11 mouse cellular contexts compared by ENCODE assay signal in genomic region chr19:5095887-5096474, GRCm38 (mm10). TPM values are rescaled to one million over a fixed set of nuclear protein-coding genes. Genes with fewer than 3 reads are reported as not detected.
DNase-seq lines count a peak whose midpoint lies in the region; ATAC-seq and TF ChIP-seq lines count a peak whose summit lies in the region.
"Had no signal": no experiment of that assay in that cellular context is flagged by ENCODE, and none has a peak within 500 bp of the region (broad histone marks: within the 10 kb centered on the region; RNA-seq: fewer than 3 reads in every experiment).

No protein-coding gene starts in this region.

- H3K4me2 ChIP-seq in heart, embryonic 12.5 days: peak overlapping the region; percentile 6; the same call in 1 of the 2 replicates
- peak overlapping the region; percentile 97 for H3K4me2 ChIP-seq in embryonic facial prominence, embryonic 14.5 days (ENCODE audit: low read depth, low read length)
- H3K4me2 ChIP-seq in midbrain, embryonic 16.5 days (ENCODE audit: low read length): peak overlapping the region; percentile 88

- ATAC-seq in heart, embryonic 12.5 days (ENCODE audit: insufficient number of reproducible peaks, low FRiP score): no peak
- no peak for ATAC-seq in embryonic facial prominence, embryonic 14.5 days (ENCODE audit: low read depth)
- no peak for ATAC-seq in midbrain, embryonic 16.5 days

- TF ChIP-seq POLR2A in lung, adult 2 months (IDR thresholded peaks at IDR 0.05; ENCODE audit: borderline replicate concordance, extremely low read depth, low read depth, low read length): no peak
- no peak for TF ChIP-seq POLR2A in thymus, adult 2 months (IDR thresholded peaks at IDR 0.05; ENCODE audit: control insufficient read depth, extremely low read depth, insufficient read depth, low read length, poor library complexity)

- no peak overlapping the region for H3K4me3 ChIP-seq in heart, embryonic 12.5 days
- no peak overlapping the region for H3K4me3 ChIP-seq in embryonic facial prominence, embryonic 14.5 days (ENCODE audit: low read depth, low read length)
- peak overlapping the region; percentile 89 for H3K4me3 ChIP-seq in midbrain, embryonic 16.5 days (ENCODE audit: low read depth, low read length)
- no peak overlapping the region for H3K4me3 ChIP-seq in lung, adult 2 months (replicated peaks; ENCODE audit: extremely low read depth, low read depth, low read length)
- no peak overlapping the region for H3K4me3 ChIP-seq in thymus, adult 2 months (ENCODE audit: control insufficient read depth, insufficient read depth, low read length)

- DNase-seq in heart, postnatal 36 days: no peak
- DNase-seq in embryonic facial prominence, embryonic 14.5 days (ENCODE audit: low spot score): no peak
- DNase-seq in layer of hippocampus, adult 18-20 months (ENCODE audit: low spot score in 2 of 2): peak; percentile 71 to 89
- DNase-seq in lung, adult 2 months: no peak
- DNase-seq in thymus, adult 2 months: no peak
- DNase-seq in urinary bladder, postnatal 10 days (ENCODE audit: low spot score): no peak

- H3K27ac ChIP-seq in heart, embryonic 12.5 days (ENCODE audit: poor library complexity, severe bottlenecking): no peak overlapping the region
- no peak overlapping the region for H3K27ac ChIP-seq in embryonic facial prominence, embryonic 14.5 days (replicated peaks; ENCODE audit: low read depth, low read length)
- peak overlapping the region; percentile 98 for H3K27ac ChIP-seq in midbrain, embryonic 16.5 days (ENCODE audit: low read length)
- H3K27ac ChIP-seq in thymus, adult 2 months (ENCODE audit: control insufficient read depth, insufficient read depth, low read length): no peak overlapping the region
- H3K27ac ChIP-seq: liver, embryonic 14.5 days had no signal

- WGBS in heart, embryonic 12.5 days: 4% methylated on average over 9 of the region's 9 CpGs
- WGBS in embryonic facial prominence, embryonic 14.5 days: 8% methylated on average over 6 of the region's 9 CpGs
- 4% methylated on average over 9 of the region's 9 CpGs for WGBS in midbrain, embryonic 16.5 days
- WGBS in lung, adult 2 months: 9% methylated on average over 9 of the region's 9 CpGs
- 11% methylated on average over 9 of the region's 9 CpGs for WGBS in thymus, adult 2 months

- H3K9ac ChIP-seq in heart, embryonic 12.5 days: no peak overlapping the region
- H3K9ac ChIP-seq in embryonic facial prominence, embryonic 14.5 days (ENCODE audit: low read depth, low read length): no peak overlapping the region
- H3K9ac ChIP-seq in midbrain, embryonic 16.5 days (ENCODE audit: low read depth, low read length): peak overlapping the region; percentile 100
- H3K9ac ChIP-seq: liver, embryonic 14.5 days had no signal

- H3K36me3 ChIP-seq in heart, embryonic 12.5 days: peaks cover 39% of the 10 kb centered on the region
- peaks cover 46% of the 10 kb centered on the region for H3K36me3 ChIP-seq in embryonic facial prominence, embryonic 14.5 days (ENCODE audit: control insufficient read depth, insufficient read depth, low read length)
- H3K36me3 ChIP-seq in midbrain, embryonic 16.5 days (ENCODE audit: control insufficient read depth, insufficient read depth, low read length): peaks cover 31% of the 10 kb centered on the region
- H3K36me3 ChIP-seq in thymus, adult 2 months (ENCODE audit: control insufficient read depth, insufficient read depth, low read length): peaks cover 13% of the 10 kb centered on the region; the same call in 1 of the 2 replicates

- TF ChIP-seq CTCF in lung, adult 2 months (IDR thresholded peaks at IDR 0.05; ENCODE audit: insufficient read depth, low read length): no peak
- no peak for TF ChIP-seq CTCF in thymus, adult 2 months (IDR thresholded peaks at IDR 0.05; ENCODE audit: borderline replicate concordance, control insufficient read depth, extremely low read depth, insufficient read depth, low read length, poor library complexity)

- 0 out of 2 replicates have a peak, but pooled peaks cover 2% of the 10 kb centered on the region for H3K27me3 ChIP-seq in heart, embryonic 12.5 days (replicated peaks)
- H3K27me3 ChIP-seq in embryonic facial prominence, embryonic 14.5 days (replicated peaks; ENCODE audit: control insufficient read depth, insufficient read depth, low read length): no peaks in the 10 kb centered on the region
- no peaks in the 10 kb centered on the region for H3K27me3 ChIP-seq in midbrain, embryonic 16.5 days (ENCODE audit: control insufficient read depth, insufficient read depth, low read depth, low read length)
- no peaks in the 10 kb centered on the region; the same call in 1 of the 2 replicates for H3K27me3 ChIP-seq in thymus, adult 2 months (ENCODE audit: control insufficient read depth, insufficient read depth, low read length)

- H3K9me3 ChIP-seq in heart, embryonic 12.5 days (replicated peaks): no peaks in the 10 kb centered on the region
- no peaks in the 10 kb centered on the region for H3K9me3 ChIP-seq in embryonic facial prominence, embryonic 14.5 days (ENCODE audit: control insufficient read depth, low read length)
- no peaks in the 10 kb centered on the region for H3K9me3 ChIP-seq in midbrain, embryonic 16.5 days (replicated peaks; ENCODE audit: control insufficient read depth, low read length, poor library complexity, severe bottlenecking)

- H3K4me1 ChIP-seq in heart, embryonic 12.5 days (replicated peaks): peaks cover 66% of the 10 kb centered on the region
- H3K4me1 ChIP-seq in embryonic facial prominence, embryonic 14.5 days (ENCODE audit: control insufficient read depth, insufficient read depth, low read length): peaks cover 28% of the 10 kb centered on the region
- peaks cover 55% of the 10 kb centered on the region for H3K4me1 ChIP-seq in midbrain, embryonic 16.5 days (ENCODE audit: control insufficient read depth, insufficient read depth, low read length)
- H3K4me1 ChIP-seq in lung, adult 2 months (ENCODE audit: control insufficient read depth, insufficient read depth, low read length): peaks cover 6% of the 10 kb centered on the region
- peaks cover 10% of the 10 kb centered on the region for H3K4me1 ChIP-seq in thymus, adult 2 months (replicated peaks; ENCODE audit: control insufficient read depth, insufficient read depth, low read length)

- intact Hi-C loops in heart, postnatal 36 days (cut with DNase I): loop anchor here (2.0 kb wide), 1 partner anchor 43 kb away; no protein-coding TSS in a partner anchor

RNA-seq across cellular contexts. Expression of gene Cnih2, which starts 2.3 kb away (rescaled TPM):
- 5.9 and 7.0 TPM in 2 replicates for polyA plus RNA-seq in heart, embryonic 12.5 days (2016; fragmentation: Nextera tagmentation; extraction: Ambion mirVana)
- total RNA-seq in heart, postnatal 36 days (2021): under 1 TPM; 0.30 to 0.31 TPM
- 36.0 and 45.8 TPM in 2 replicates for polyA plus RNA-seq in embryonic facial prominence, embryonic 14.5 days (2014; fragmentation: Nextera tagmentation; extraction: Ambion mirVana)
- total RNA-seq in layer of hippocampus, adult 18-20 months (2021): 100 to 1,000 TPM; 595 to 617 TPM
- polyA plus RNA-seq in midbrain, embryonic 16.5 days (2015; fragmentation: Nextera tagmentation; extraction: Ambion mirVana): 430 and 432 TPM in 2 replicates
- polyA plus RNA-seq in lung, adult 2 months (2012; rRNA removed): 1.2 and 1.3 TPM in 2 replicates
- 3.7 and 4.9 TPM in 2 replicates for polyA plus RNA-seq in thymus, adult 2 months (2012; rRNA removed)
- total RNA-seq: neutrophil, adult 5-6 weeks had no signal

RNA-seq across cellular contexts. Expression of gene Yif1a, which starts 7.6 kb away (rescaled TPM):
- polyA plus RNA-seq in heart, embryonic 12.5 days (2016; fragmentation: Nextera tagmentation; extraction: Ambion mirVana): 76.0 and 82.8 TPM in 2 replicates
- 100 to 1,000 TPM in 1 of 2 experiments, 10 to 100 TPM in 1; 89.0 to 102 TPM for total RNA-seq in heart, postnatal 36 days (2021)
- 137 and 140 TPM in 2 replicates for polyA plus RNA-seq in embryonic facial prominence, embryonic 14.5 days (2014; fragmentation: Nextera tagmentation; extraction: Ambion mirVana)
- 10 to 100 TPM; 21.6 to 24.0 TPM for total RNA-seq in layer of hippocampus, adult 18-20 months (2021)
- 39.8 and 46.6 TPM in 2 replicates for polyA plus RNA-seq in midbrain, embryonic 16.5 days (2015; fragmentation: Nextera tagmentation; extraction: Ambion mirVana)
- polyA plus RNA-seq in lung, adult 2 months (2012; rRNA removed): 154 and 165 TPM in 2 replicates
- polyA plus RNA-seq in thymus, adult 2 months (2012; rRNA removed): 121 and 137 TPM in 2 replicates

RNA-seq across cellular contexts. Expression of gene Tmem151a, which starts 10.7 kb away (rescaled TPM):
- 4.4 TPM in 2 replicates for polyA plus RNA-seq in heart, embryonic 12.5 days (2016; fragmentation: Nextera tagmentation; extraction: Ambion mirVana)
- total RNA-seq in heart, postnatal 36 days (2021): 1 to 10 TPM; 1.7 to 2.8 TPM
- polyA plus RNA-seq in embryonic facial prominence, embryonic 14.5 days (2014; fragmentation: Nextera tagmentation; extraction: Ambion mirVana): 2.6 and 3.0 TPM in 2 replicates
- total RNA-seq in layer of hippocampus, adult 18-20 months (2021): 100 to 1,000 TPM; 124 to 128 TPM
- polyA plus RNA-seq in midbrain, embryonic 16.5 days (2015; fragmentation: Nextera tagmentation; extraction: Ambion mirVana): 22.7 and 31.9 TPM in 2 replicates
- 10.7 and 11.8 TPM in 2 replicates for polyA plus RNA-seq in lung, adult 2 months (2012; rRNA removed)
- 1.7 and 3.5 TPM in 2 replicates for polyA plus RNA-seq in thymus, adult 2 months (2012; rRNA removed)
- total RNA-seq: common myeloid progenitor, adult 5-6 weeks; neutrophil, adult 5-6 weeks had no signal

RNA-seq across cellular contexts. Expression of gene Rab1b, which starts 10.9 kb away (rescaled TPM):
- polyA plus RNA-seq in heart, embryonic 12.5 days (2016; fragmentation: Nextera tagmentation; extraction: Ambion mirVana): 218 and 226 TPM in 2 replicates
- total RNA-seq in heart, postnatal 36 days (2021): 100 to 1,000 TPM; 176 to 201 TPM
- 225 and 254 TPM in 2 replicates for polyA plus RNA-seq in embryonic facial prominence, embryonic 14.5 days (2014; fragmentation: Nextera tagmentation; extraction: Ambion mirVana)
- total RNA-seq in layer of hippocampus, adult 18-20 months (2021): 100 to 1,000 TPM; 160 to 170 TPM
- polyA plus RNA-seq in midbrain, embryonic 16.5 days (2015; fragmentation: Nextera tagmentation; extraction: Ambion mirVana): 201 and 206 TPM in 2 replicates
- polyA plus RNA-seq in lung, adult 2 months (2012; rRNA removed): 213 and 232 TPM in 2 replicates
- 296 and 317 TPM in 2 replicates for polyA plus RNA-seq in thymus, adult 2 months (2012; rRNA removed)

RNA-seq across cellular contexts. Expression of gene Klc2, which starts 22.4 kb away (rescaled TPM):
- 24.0 and 28.6 TPM in 2 replicates for polyA plus RNA-seq in heart, embryonic 12.5 days (2016; fragmentation: Nextera tagmentation; extraction: Ambion mirVana)
- 10 to 100 TPM; 47.3 to 49.7 TPM for total RNA-seq in heart, postnatal 36 days (2021)
- 13.1 and 15.3 TPM in 2 replicates for polyA plus RNA-seq in embryonic facial prominence, embryonic 14.5 days (2014; fragmentation: Nextera tagmentation; extraction: Ambion mirVana)
- total RNA-seq in layer of hippocampus, adult 18-20 months (2021): 100 to 1,000 TPM; 230 to 231 TPM
- polyA plus RNA-seq in midbrain, embryonic 16.5 days (2015; fragmentation: Nextera tagmentation; extraction: Ambion mirVana): 71.4 and 76.5 TPM in 2 replicates
- 35.5 and 47.3 TPM in 2 replicates for polyA plus RNA-seq in lung, adult 2 months (2012; rRNA removed)
- polyA plus RNA-seq in thymus, adult 2 months (2012; rRNA removed): 48.0 and 54.9 TPM in 2 replicates

Comparison
In these comparisons a context has a peak if more than half of its experiments do, and no peak if none do; other contexts are left out.
1. H3K4me2 ChIP-seq: peak in every context shown above with its lines; median percentile 97 in embryonic facial prominence, embryonic 14.5 days; 88 in midbrain, embryonic 16.5 days; 6 in heart, embryonic 12.5 days.
2. DNase-seq: peak in layer of hippocampus, adult 18-20 months (2 of 2); none in heart, postnatal 36 days (0 of 2), embryonic facial prominence, embryonic 14.5 days (single experiment), lung, adult 2 months (single experiment), thymus, adult 2 months (single experiment) and urinary bladder, postnatal 10 days (single experiment).